Mouse (Mus musculus) midbrain, postnatal 0 days (tissue): ENCODE measurements at regions not wholly inside any gene's neighbourhood (a gene's known extent, or its start where the extent isn't known, plus 50 kb on each side); places are given as distances from the start of the nearest gene placed in this dataset.
"Not testable (repeated sequence)": the region's sequence is repeated elsewhere in the genome, so short reads cannot be mapped to it uniquely, and the experiment has no call there.

ENCODE experiments used
- ATAC-seq: fragments of 200-750 bp; cut with Nextera tagmentation; 2 replicates; pipeline ENCODE4 v1.8.0; 2017; ENCODE audit warnings: moderate number of reproducible peaks, mild to moderate bottlenecking, moderate TSS enrichment, moderate library complexity; ENCODE audit not compliant: low FRiP score
- DNase-seq: peaks from one replicate; pipeline ENCODE4 v3.0.0-alpha.2; 2015; ENCODE audit warnings: low spot score
- H3K27ac ChIP-seq: fragments of 300-500 bp; sonication (generic); 2 replicates; pipeline ENCODE4 v1.5.1; 2014; ENCODE audit warnings: low read depth, mild to moderate bottlenecking, low read length, mixed read lengths
- H3K27me3 ChIP-seq: fragments of 300-500 bp; sonication (generic); 2 replicates; pipeline ENCODE4 v1.6.1; 2014; ENCODE audit warnings: low read length, control low read depth, mixed read lengths; ENCODE audit not compliant: insufficient read depth
- H3K36me3 ChIP-seq: fragments of 300-500 bp; sonication (generic); 2 replicates; pipeline ENCODE4 v1.6.1; 2014; ENCODE audit warnings: low read length, control low read depth, mixed read lengths; ENCODE audit not compliant: insufficient read depth
- H3K4me1 ChIP-seq: fragments of 300-500 bp; sonication (generic); 2 replicates; pipeline ENCODE4 v1.6.1; 2014; ENCODE audit warnings: mild to moderate bottlenecking, control low read depth, antibody characterized with exemption, low read length, mixed read lengths; ENCODE audit not compliant: insufficient read depth
- H3K4me2 ChIP-seq: fragments of 300-500 bp; sonication (generic); 2 replicates; pipeline ENCODE4 v1.6.1; 2014; ENCODE audit warnings: low read depth, mild to moderate bottlenecking, low read length, mixed read lengths; ENCODE audit not compliant: poor library complexity, severe bottlenecking
- H3K4me3 ChIP-seq: fragments of 300-500 bp; sonication (generic); 2 replicates; pipeline ENCODE4 v1.5.1; 2014; ENCODE audit warnings: low read depth, mild to moderate bottlenecking, low read length, moderate library complexity
- H3K9ac ChIP-seq: fragments of 300-500 bp; sonication (generic); replicated peaks from 2 replicates; pipeline ENCODE4 v1.6.1; 2014; ENCODE audit warnings: mild to moderate bottlenecking, low read length, moderate library complexity, mixed read lengths; ENCODE audit not compliant: poor library complexity, severe bottlenecking
- H3K9me3 ChIP-seq: fragments of 300-500 bp; sonication (generic); 2 replicates; pipeline ENCODE4 v1.6.1; 2016; ENCODE audit warnings: low read length, control low read depth
- CTCF ChIP-seq: IDR thresholded peaks from 2 replicates; pipeline ENCODE4 v1.5.1; 2016; ENCODE audit warnings: antibody characterized with exemption, mild to moderate bottlenecking
- WGBS: fragments of 180-500 bp; shearing (Covaris S2); extraction: QIAGEN DNeasy Blood & Tissue Kit; methylation state at CpG from one replicate; pipeline ENCODE4 v1.1.7; 2014; 5-methylcytosine and 5-hydroxymethylcytosine counted together

DNA sequence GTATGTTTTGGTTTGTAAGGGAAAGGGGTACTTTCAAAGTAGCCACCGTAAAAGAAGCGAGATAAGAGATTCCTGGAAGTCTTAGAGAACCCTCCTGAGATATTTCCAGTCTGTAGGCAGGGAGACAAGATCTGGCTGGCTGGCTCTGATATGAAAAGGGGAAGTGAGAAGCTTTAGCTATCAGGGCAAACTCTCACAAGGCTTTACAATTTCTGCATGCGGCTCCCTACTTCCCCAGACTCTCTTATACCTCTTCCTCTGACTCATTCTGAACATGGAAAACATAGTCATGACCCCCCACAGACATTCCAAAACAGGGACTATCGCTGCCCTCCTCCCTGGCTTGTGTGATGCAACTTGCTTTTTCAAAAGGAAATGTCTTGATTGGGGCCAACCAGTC, 118.6 kb upstream of the Fam3c start:
- WGBS = 88% methylated on average over 4 of the region's 4 CpGs
- H3K4me3 ChIP-seq = no peak overlapping the region

DNA sequence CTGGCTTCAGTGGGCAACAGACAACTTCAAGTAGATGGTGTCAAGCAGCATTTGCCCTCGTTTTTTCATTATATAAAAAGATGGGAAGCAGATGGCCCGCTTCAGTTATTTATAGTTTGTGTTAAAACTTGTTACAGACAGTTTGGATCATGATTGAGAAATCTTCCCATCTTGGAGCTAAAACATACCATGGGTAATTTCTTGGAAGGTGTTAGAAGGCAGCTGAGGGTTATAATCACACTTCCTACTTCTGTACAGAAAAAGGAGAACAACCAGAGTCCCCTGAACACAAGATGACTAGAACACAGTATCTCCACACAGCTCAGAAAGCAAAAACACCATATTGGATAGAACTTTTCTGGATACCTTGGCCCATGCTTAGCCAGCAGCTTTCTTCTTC, 118.0 kb upstream of the Fam3c start:
- no peak for TF ChIP-seq CTCF
- H3K4me1 ChIP-seq = no peaks in the 10 kb centered on the region

More for the DNA sequence above, 118.6 kb upstream of the Fam3c start:
- DNase-seq = no peak
- Histone ChIP-seq H3K9me3 (no peaks in the 10 kb centered on the region), H3K36me3 (no peaks in the 10 kb centered on the region), H3K27ac (no peak overlapping the region), H3K27me3 (no peaks in the 10 kb centered on the region), H3K4me1 (no peaks in the 10 kb centered on the region), H3K4me2 (no peak overlapping the region), H3K9ac (no peak overlapping the region)
- ATAC-seq = no peak
- no peak for TF ChIP-seq CTCF

DNA sequence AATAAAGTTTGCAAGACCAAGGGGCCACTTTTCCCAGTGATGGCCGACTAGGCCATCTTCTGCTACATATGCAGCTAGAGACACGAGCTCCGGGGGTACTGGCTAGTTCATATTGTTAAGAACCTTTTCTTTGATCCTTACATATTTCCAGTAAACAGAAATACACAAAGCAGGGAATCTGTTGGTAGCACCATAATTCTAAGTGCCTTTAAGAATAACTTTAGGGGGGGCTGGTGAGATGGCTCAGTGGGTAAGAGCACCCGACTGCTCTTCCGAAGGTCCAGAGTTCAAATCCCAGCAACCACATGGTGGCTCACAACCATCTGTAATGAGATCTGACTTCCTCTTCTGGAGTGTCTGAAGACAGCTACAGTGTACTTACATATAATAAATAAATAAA, 116.4 kb upstream of the Fam3c start:
- not testable (repeated sequence) for H3K4me1 ChIP-seq, H3K27me3 ChIP-seq, H3K36me3 ChIP-seq, ATAC-seq, DNase-seq, H3K27ac ChIP-seq, H3K4me2 ChIP-seq, H3K9me3 ChIP-seq, H3K4me3 ChIP-seq, H3K9ac ChIP-seq
- WGBS = 87% methylated on average over 5 of the region's 5 CpGs

More for the DNA sequence above, 118.0 kb upstream of the Fam3c start:
- no peak overlapping the region for H3K4me2 ChIP-seq
- H3K9me3 ChIP-seq = no peaks in the 10 kb centered on the region
- no peaks in the 10 kb centered on the region for H3K36me3 ChIP-seq
- no peaks in the 10 kb centered on the region for H3K27me3 ChIP-seq
- no peak overlapping the region for H3K4me3 ChIP-seq
- DNase-seq (no peak), ATAC-seq (no peak)
- 76% methylated on average over 2 of the region's 2 CpGs for WGBS
- H3K9ac ChIP-seq = no peak overlapping the region
- H3K27ac ChIP-seq = no peak overlapping the region

DNA sequence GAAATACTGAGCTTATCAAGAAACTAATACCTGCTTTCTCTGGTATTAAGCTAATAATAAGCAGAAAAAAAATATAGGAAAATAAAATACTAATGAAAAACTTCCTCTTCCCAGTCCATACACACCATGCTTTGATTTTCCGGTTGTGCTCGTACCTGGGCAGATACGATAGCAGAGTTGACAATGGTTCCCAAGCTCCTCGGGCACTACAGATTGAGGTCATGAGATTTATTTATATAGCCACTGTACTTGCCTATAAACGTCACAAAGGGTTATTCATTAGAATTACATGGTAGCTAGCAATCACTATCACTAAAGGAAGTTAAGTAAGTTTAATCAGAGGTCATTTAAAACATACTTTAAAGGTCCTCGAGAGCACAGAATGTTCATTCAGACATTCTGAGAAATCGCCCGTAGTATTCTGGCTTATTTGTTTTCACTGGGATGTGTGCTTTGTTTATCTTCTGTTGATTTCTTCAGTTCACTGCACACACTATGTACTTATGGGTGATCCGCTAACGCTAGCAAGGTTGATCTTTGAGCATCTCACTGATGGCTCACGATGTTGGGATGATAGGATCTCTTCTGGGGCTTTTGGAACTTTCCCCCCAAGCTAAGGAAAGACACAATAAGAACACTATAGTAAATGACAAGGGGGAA, 111.4 kb upstream of the Fam3c start:
- DNase-seq (no peak), ATAC-seq (no peak)
- TF ChIP-seq CTCF = no peak
- no peaks in the 10 kb centered on the region for H3K36me3 ChIP-seq
- WGBS = 90% methylated on average over 11 of the region's 11 CpGs
- no peaks in the 10 kb centered on the region for H3K4me1 ChIP-seq
- H3K4me2 ChIP-seq = no peak overlapping the region
- H3K27me3 ChIP-seq = no peaks in the 10 kb centered on the region
- H3K4me3 ChIP-seq = no peak overlapping the region
- no peaks in the 10 kb centered on the region for H3K9me3 ChIP-seq
- no peak overlapping the region for H3K27ac ChIP-seq
- no peak overlapping the region for H3K9ac ChIP-seq

DNA sequence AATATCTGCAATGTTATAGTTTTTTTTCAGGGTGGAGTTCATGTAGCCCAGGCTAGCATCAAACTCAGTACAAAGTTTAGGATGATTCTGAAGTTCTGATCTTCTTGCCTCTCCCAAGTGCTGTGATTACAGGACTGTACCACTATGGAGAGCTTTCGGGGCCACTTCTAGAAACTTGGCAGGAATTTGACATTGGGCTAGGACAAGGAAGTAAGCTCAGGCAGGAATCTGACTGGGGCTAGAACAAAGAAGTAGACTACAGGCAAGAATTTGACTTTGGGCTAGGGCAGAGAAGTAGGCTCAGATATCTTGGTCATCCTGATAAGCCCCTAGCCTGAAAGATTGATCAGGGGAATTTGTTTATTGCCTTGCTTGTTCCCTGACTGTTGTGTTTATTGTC, 109.9 kb upstream of the Fam3c start:
- no peak for DNase-seq
- Histone ChIP-seq H3K9me3 (no peaks in the 10 kb centered on the region), H3K27me3 (no peaks in the 10 kb centered on the region), H3K36me3 (no peaks in the 10 kb centered on the region), H3K4me3 (no peak overlapping the region), H3K9ac (no peak overlapping the region), H3K27ac (no peak overlapping the region), H3K4me1 (no peaks in the 10 kb centered on the region), H3K4me2 (no peak overlapping the region)
- 92% methylated on average over 1 of the region's 1 CpGs for WGBS
- ATAC-seq = no peak
- no peak for TF ChIP-seq CTCF

- Histone ChIP-seq H3K4me3 (no peak overlapping the region), H3K4me2 (no peak overlapping the region), H3K9ac (no peak overlapping the region), H3K4me1 (no peaks in the 10 kb centered on the region), H3K9me3 (no peaks in the 10 kb centered on the region), H3K36me3 (no peaks in the 10 kb centered on the region), H3K27ac (no peak overlapping the region), H3K27me3 (no peaks in the 10 kb centered on the region)
- TF ChIP-seq CTCF = no peak
- DNase-seq (no peak), ATAC-seq (no peak)
- 92% methylated on average over 7 of the region's 7 CpGs for WGBS
Observed at GRCm38 (mm10) chr6:22459440-22460016, 103.5 kb upstream of the Fam3c start.
